Mouse (Mus musculus): ENCODE data around the gene Mief1.

Mief1 gene

GRCm38 (mm10) chr15:80233733-80234509 is at the start of gene Mief1:
Gene Mief1 (plus strand): TSS chr15:80234018.
- DNase-seq = peak; percentile 100

GRCm38 (mm10) chr15:80188927-80189326 is 44.9 kb upstream of the Mief1 start:
- DNase-seq = no peak

GRCm38 (mm10) chr15:80190075-80190474 is 43.7 kb upstream of the Mief1 start:
- DNase-seq = no peak

GRCm38 (mm10) chr15:80191585-80192245 is 42.1 kb upstream of the Mief1 start:
- DNase-seq = no peak

GRCm38 (mm10) chr15:80192246-80192585 is 41.6 kb upstream of the Mief1 start:
- DNase-seq = no peak

- no peak for DNase-seq
Observed at GRCm38 (mm10) chr15:80192847-80193246, 41.0 kb upstream of the Mief1 start.

GRCm38 (mm10) chr15:80199556-80199955 is 34.3 kb upstream of the Mief1 start:
- no peak for DNase-seq

- DNase-seq = no peak
Observed at GRCm38 (mm10) chr15:80202111-80202775, 31.6 kb upstream of the Mief1 start.

GRCm38 (mm10) chr15:80203406-80203805 is 30.4 kb upstream of the Mief1 start:
- no peak for DNase-seq

GRCm38 (mm10) chr15:80206057-80206565 is 27.7 kb upstream of the Mief1 start:
- no peak for DNase-seq

- no peak for DNase-seq
Observed at GRCm38 (mm10) chr15:80208446-80208845, 25.4 kb upstream of the Mief1 start.

- DNase-seq = no peak
Observed at GRCm38 (mm10) chr15:80213688-80214087, 20.1 kb upstream of the Mief1 start.

GRCm38 (mm10) chr15:80215716-80216479 is 17.9 kb upstream of the Mief1 start:
- DNase-seq = no peak

- no peak for DNase-seq
Observed at GRCm38 (mm10) chr15:80216480-80216820, 17.4 kb upstream of the Mief1 start.

- DNase-seq = no peak
Observed at GRCm38 (mm10) chr15:80217476-80217875, 16.3 kb upstream of the Mief1 start.

- DNase-seq = peak; percentile 89
Observed at GRCm38 (mm10) chr15:80219211-80219610, 14.6 kb upstream of the Mief1 start.

GRCm38 (mm10) chr15:80219705-80220657 is 13.8 kb upstream of the Mief1 start:
- DNase-seq = no peak

GRCm38 (mm10) chr15:80221031-80221430 is 12.8 kb upstream of the Mief1 start:
- no peak for DNase-seq

GRCm38 (mm10) chr15:80223751-80224150 is 10.1 kb upstream of the Mief1 start:
- DNase-seq = no peak

GRCm38 (mm10) chr15:80225208-80225607 is 8.6 kb upstream of the Mief1 start:
- DNase-seq = peak; percentile 91

- peak; percentile 89 for DNase-seq
Observed at GRCm38 (mm10) chr15:80225796-80226195, 8.0 kb upstream of the Mief1 start.
